Mouse (Mus musculus) Patski (cell line): ENCODE measurements around the gene Pde4c. TPM values are rescaled to one million over a fixed set of nuclear protein-coding genes. Genes with fewer than 3 reads are reported as not detected.

Experiments used
- ATAC-seq: fragments of 100-300 bp; one replicate; pipeline ENCODE4 v1.8.0; 2021
- CTCF ChIA-PET: fragments of 350-600 bp; sonication (Branson Sonifier 250); formaldehyde crosslinking; loops from one replicate; lab custom pipeline; 2022; ENCODE audit warnings: inconsistent platforms; lab: Charles Lee
- POLR2A ChIA-PET: fragments of 350-600 bp; sonication (Branson Sonifier 250); formaldehyde crosslinking; loops from one replicate; lab custom pipeline; 2022; ENCODE audit warnings: antibody characterized with exemption, inconsistent platforms; lab: Charles Lee
- DNase-seq: peaks from one replicate; pipeline ENCODE4 v3.0.0-alpha.2; 2011; ENCODE audit warnings: low read depth, low spot score
- H3K27me3 ChIP-seq: fragments of 371-371 bp; one replicate; pipeline ENCODE4 v1.5.1; 2021
- CTCF ChIP-seq: fragments of 100-300 bp; IDR thresholded peaks from one replicate; pipeline ENCODE4 v1.5.1; 2021
- in situ Hi-C: fragments of 300-500 bp; cut with MboI; formaldehyde crosslinking; loops from 3 replicates; pipeline ENCODE4 v1.11.1; 2018; ENCODE audit warnings: low pct_unique_long_range_greater_than_20kb, mixed read lengths
- polyA plus RNA-seq: library from polyadenylated mRNA; unstranded; gene quantifications from one replicate; pipeline ENCODE4 v1.2.3, GENCODE M21; 2021

Gene Pde4c
- polyA plus RNA-seq, 1 experiment from 2014 or later, result 15.0 TPM

- no peak for TF ChIP-seq CTCF
- in situ Hi-C loops, result no loop called here
- CTCF ChIA-PET, result no interaction called here
- no peaks in the 10 kb centered on the region for H3K27me3 ChIP-seq
- ATAC-seq (no peak), DNase-seq (no peak)
- POLR2A ChIA-PET, result interaction anchor here (0.7 to 1.3 kb wide), 4 partner anchors 12 to 738 kb away, joined by 3 to 11 read pairs (median 3); no protein-coding TSS in a partner anchor
Measured at GRCm38 (mm10) chr8:70775851-70776495, 52.5 kb downstream of the Pde4c start.

- H3K27me3 ChIP-seq, result no peaks in the 10 kb centered on the region
- peak; percentile 82 for DNase-seq
- ChIA-PET POLR2A (interaction anchor here (0.7 to 1.3 kb wide), 3 partner anchors 12 to 738 kb away, joined by 3 to 11 read pairs (median 3); no protein-coding TSS in a partner anchor), CTCF (interaction anchor here (1.0 kb wide), 1 partner anchor 14 kb away, joined by 8 read pairs; no protein-coding TSS in a partner anchor)
- no peak for TF ChIP-seq CTCF
- in situ Hi-C loops, result no loop called here
- peak; percentile 82 for ATAC-seq
Measured at GRCm38 (mm10) chr8:70776496-70777444, 53.2 kb downstream of the Pde4c start, which contains the start of gene Pik3r2. Gene Pik3r2, minus strand, starts transcription at chr8:70776713.

- no peak for TF ChIP-seq CTCF
- ATAC-seq, result no peak
- CTCF ChIA-PET, result no interaction called here
- POLR2A ChIA-PET, result interaction anchor here (1.3 kb wide), 1 partner anchor 9 kb away, joined by 3 read pairs; no protein-coding TSS in a partner anchor
- no peak for DNase-seq
- no peaks in the 10 kb centered on the region for H3K27me3 ChIP-seq
- in situ Hi-C loops, result no loop called here
Measured at GRCm38 (mm10) chr8:70780093-70780492, 56.6 kb downstream of the Pde4c start.

GRCm38 (mm10) chr8:70786291-70787050 is 63.0 kb downstream of the Pde4c start:
- DNase-seq (no peak), ATAC-seq (no peak)
- in situ Hi-C loops, result no loop called here
- no peaks in the 10 kb centered on the region for H3K27me3 ChIP-seq
- TF ChIP-seq CTCF, result no peak
- ChIA-PET POLR2A (no interaction called here), CTCF (interaction anchor here (0.9 kb wide), 1 partner anchor 9 kb away, joined by 3 read pairs; no protein-coding TSS in a partner anchor)

- H3K27me3 ChIP-seq, result no peaks in the 10 kb centered on the region
- POLR2A ChIA-PET, result no interaction called here
- TF ChIP-seq CTCF, result no peak
- no peak for ATAC-seq
- CTCF ChIA-PET, result interaction anchor here (0.9 kb wide), 1 partner anchor 9 kb away, joined by 3 read pairs; no protein-coding TSS in a partner anchor
- in situ Hi-C loops, result no loop called here
- no peak for DNase-seq
Measured at GRCm38 (mm10) chr8:70787051-70787445, 63.5 kb downstream of the Pde4c start.

DNA sequence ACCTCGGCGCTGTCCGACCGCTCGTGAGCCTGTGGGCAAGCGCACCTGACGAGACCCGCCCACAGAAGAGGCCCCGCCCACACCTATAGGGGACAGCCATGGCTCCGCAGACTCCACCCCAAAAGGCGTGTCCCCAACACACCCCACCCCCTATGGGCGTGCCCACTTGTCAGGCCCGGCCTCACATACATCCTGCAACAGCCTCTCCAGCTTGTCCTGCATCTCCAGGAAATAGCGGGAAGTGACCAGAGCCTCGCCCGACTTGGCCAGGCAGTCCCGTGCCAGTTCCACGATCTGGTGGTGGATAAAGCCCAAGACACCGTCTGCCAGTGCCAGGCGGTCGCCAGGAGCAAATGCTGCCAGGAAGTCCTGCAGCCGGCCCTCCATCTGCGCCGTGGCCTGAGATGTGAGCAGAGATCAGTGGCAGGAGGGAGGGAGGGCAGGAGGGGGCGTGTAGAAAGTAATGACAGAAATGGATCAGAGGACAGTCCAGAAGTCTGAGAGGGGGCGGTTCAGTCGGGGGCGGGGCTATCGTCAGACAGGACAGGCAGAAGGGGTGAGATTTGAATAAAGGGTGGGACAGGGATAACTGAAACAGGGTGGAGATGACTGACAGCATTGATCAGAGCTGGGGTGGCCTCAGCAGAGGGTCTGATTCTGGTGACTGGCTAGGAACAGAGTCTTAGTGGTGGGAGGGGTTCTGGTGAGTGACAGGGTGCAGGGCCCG is 64.6 kb downstream of the Pde4c start:
- in situ Hi-C loops, result no loop called here
- ATAC-seq, result no peak
- TF ChIP-seq CTCF, result no peak
- H3K27me3 ChIP-seq, result no peaks in the 10 kb centered on the region
- ChIA-PET CTCF (no interaction called here), POLR2A (interaction anchor here (0.7 to 1.0 kb wide), 2 partner anchors 9 to 11 kb away, joined by 3 read pairs; partner anchors contain the start of gene Pik3r2)
- no peak for DNase-seq

DNA sequence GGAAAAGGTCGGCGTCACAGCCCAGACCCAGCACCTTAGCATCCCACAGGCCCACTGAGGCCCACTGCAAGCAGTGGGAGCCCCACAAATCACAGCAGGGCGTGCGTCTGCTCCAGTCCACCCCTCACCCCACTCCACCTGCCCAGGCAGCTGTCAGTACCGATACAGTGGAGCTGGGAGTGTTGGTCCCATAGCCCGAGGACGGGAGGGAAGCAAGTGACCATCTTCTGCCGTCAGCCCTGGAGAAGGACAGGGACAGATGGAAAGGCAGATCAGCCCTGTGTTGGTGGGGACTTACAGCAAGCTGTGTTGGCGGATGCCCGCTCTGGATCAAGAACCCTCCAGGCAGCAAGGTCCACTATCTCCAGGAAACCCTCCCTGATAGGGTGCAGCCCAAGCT is 65.5 kb downstream of the Pde4c start:
- DNase-seq (no peak), ATAC-seq (no peak)
- TF ChIP-seq CTCF, result no peak
- no peaks in the 10 kb centered on the region for H3K27me3 ChIP-seq
- CTCF ChIA-PET, result no interaction called here
- in situ Hi-C loops, result no loop called here
- POLR2A ChIA-PET, result interaction anchor here (0.7 to 1.0 kb wide), 2 partner anchors 10 to 12 kb away, joined by 3 read pairs; partner anchors contain the start of gene Pik3r2

DNA sequence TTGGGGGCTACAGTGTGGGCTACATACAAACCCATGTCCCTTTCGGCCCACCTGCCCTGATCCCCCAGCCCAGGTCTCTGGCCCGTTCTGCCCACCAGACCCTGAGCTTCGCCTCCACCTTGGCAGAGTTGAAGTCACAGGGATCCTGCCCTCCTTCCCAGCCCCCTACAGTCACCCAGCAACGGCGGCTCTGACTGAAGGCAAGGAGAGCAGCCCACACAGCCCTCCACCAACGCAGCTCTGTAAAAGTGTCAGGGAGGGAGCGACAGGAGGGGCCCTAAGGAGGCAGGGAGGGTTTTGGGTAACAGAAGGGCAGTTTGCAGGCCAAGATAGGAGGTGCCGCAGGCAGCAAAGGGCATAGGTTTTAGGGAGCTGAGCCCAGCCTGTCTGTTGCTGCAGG is 67.3 kb downstream of the Pde4c start:
- in situ Hi-C loops, result no loop called here
- H3K27me3 ChIP-seq, result no peaks in the 10 kb centered on the region
- DNase-seq (no peak), ATAC-seq (no peak)
- CTCF ChIA-PET, result interaction anchor here (0.8 kb wide), 1 partner anchor 28 kb away, joined by 3 read pairs; no protein-coding TSS in a partner anchor
- POLR2A ChIA-PET, result interaction anchor here (0.8 to 2.3 kb wide), 3 partner anchors 12 to 14 kb away, joined by 3 to 11 read pairs (median 11); partner anchors contain the start of gene Pik3r2
- TF ChIP-seq CTCF, result no peak

GRCm38 (mm10) chr8:70791294-70791701 is 67.8 kb downstream of the Pde4c start:
- in situ Hi-C loops, result no loop called here
- H3K27me3 ChIP-seq, result no peaks in the 10 kb centered on the region
- TF ChIP-seq CTCF, result no peak
- ChIA-PET POLR2A (interaction anchor here (2.3 kb wide), 2 partner anchors 12 to 15 kb away, joined by 11 read pairs; partner anchors contain the start of gene Pik3r2), CTCF (interaction anchor here (0.8 to 1.7 kb wide), 3 partner anchors 28 to 53 kb away, joined by 3 to 5 read pairs (median 4); no protein-coding TSS in a partner anchor)
- DNase-seq, result no peak
- ATAC-seq, result no peak
